Mouse (Mus musculus): ENCODE results near the gene Mrpl54. TPM values are rescaled to one million over a fixed set of nuclear protein-coding genes. Genes with fewer than 3 reads are reported as not detected.
"Not testable (repeated sequence)": the region's sequence is repeated elsewhere in the genome, so short reads cannot be mapped to it uniquely, and the experiment has no call there.

Gene Mrpl54
- polyA plus RNA-seq, 1 experiment from 2014 or later = 150 TPM

DNA sequence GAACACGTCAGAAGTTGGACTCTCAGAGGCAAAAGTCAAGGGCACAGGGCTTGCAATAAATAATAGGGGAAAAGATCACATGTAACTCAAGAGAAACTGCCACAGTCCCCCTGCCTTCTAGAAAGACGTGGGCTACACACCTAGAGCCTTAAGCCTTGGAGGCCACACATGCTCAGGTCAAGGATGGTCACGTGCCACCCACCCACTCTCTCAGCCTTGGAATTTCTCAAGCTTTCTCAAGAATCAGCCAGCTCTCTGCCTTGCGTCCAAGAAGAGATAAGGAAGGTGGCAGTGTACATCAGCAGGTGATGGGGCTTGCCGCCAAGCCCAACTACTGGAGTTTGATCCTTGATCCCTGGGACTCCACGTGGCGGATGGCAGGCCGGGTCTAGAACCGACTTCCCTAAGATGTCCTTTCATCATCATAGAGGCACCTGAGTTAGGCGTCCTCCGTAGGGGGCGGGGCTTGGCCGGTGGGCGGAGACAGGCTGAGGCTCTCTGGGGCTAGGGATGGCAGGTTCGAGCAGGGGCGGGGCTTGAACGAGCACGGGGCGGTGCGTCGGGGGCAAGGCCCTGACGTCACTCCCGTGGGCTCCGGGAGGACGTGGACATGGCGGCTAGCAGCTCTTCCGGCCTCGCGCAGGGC lies 34.0 kb downstream of the Mrpl54 start, which contains the start of gene Zfr2:
Zfr2 (plus strand) TSS at position 576 of the 646 bp plus-strand sequence.
- 0 out of 2 replicates have a peak within 1 kb of the TSS, but pooled peaks have one; percentile 50 for H3K27ac ChIP-seq (replicated peaks)

DNA sequence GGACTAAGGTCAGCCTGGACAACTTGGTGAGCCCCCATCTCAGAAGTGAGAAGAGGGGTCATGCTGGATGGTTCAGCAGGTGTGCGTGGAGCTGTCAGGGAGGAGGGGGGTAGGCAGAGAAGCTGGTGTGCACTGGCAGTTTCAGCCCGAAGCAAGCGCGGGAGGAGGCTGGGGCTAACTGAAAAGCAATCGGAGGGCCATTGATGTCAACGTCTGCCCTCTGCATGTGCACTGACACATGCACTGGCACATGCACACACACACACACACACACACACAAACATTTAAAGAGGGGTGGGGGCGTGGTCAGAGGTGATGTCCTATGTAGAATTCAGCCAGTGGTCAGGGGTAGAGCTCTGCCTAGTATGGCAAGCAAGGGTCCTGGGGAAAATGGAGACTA lies 35.3 kb downstream of the Mrpl54 start:
- H3K9ac ChIP-seq = no peak overlapping the region; the same call in 1 of the 2 replicates
- H3K4me1 ChIP-seq (replicated peaks) = peaks cover 54% of the 10 kb centered on the region
- H3K27ac ChIP-seq (replicated peaks) = peak overlapping the region; percentile 94
- peaks cover 4% of the 10 kb centered on the region; the same call in 1 of the 2 replicates for H3K27me3 ChIP-seq
- no peaks in the 10 kb centered on the region for H3K9me3 ChIP-seq
- H3K4me3 ChIP-seq = peak overlapping the region; percentile 80; the same call in 1 of the 2 replicates
- WGBS = 51% methylated on average over 7 of the region's 7 CpGs
- H3K36me3 ChIP-seq = no peaks in the 10 kb centered on the region
- H3K4me2 ChIP-seq = peak overlapping the region; percentile 85
- ATAC-seq (ENCODE audit: low read depth) = no peak

More for the DNA sequence above, 34.0 kb downstream of the Mrpl54 start, which contains the start of gene Zfr2:
- peak within 1 kb of the TSS; percentile 83 for H3K9ac ChIP-seq
- H3K4me3 ChIP-seq = peak within 1 kb of the TSS; percentile 69
- H3K9me3 ChIP-seq = no peaks in the 10 kb centered on the region
- H3K36me3 ChIP-seq = no peaks in the 10 kb centered on the region
- H3K4me2 ChIP-seq = peak within 1 kb of the TSS; percentile 66
- peaks cover 47% of the 10 kb centered on the region for H3K4me1 ChIP-seq (replicated peaks)
- H3K27me3 ChIP-seq = peaks cover 6% of the 10 kb centered on the region
- peak; percentile 64 for ATAC-seq (ENCODE audit: low read depth)
- 9% methylated on average over 29 of the region's 29 CpGs for WGBS

DNA sequence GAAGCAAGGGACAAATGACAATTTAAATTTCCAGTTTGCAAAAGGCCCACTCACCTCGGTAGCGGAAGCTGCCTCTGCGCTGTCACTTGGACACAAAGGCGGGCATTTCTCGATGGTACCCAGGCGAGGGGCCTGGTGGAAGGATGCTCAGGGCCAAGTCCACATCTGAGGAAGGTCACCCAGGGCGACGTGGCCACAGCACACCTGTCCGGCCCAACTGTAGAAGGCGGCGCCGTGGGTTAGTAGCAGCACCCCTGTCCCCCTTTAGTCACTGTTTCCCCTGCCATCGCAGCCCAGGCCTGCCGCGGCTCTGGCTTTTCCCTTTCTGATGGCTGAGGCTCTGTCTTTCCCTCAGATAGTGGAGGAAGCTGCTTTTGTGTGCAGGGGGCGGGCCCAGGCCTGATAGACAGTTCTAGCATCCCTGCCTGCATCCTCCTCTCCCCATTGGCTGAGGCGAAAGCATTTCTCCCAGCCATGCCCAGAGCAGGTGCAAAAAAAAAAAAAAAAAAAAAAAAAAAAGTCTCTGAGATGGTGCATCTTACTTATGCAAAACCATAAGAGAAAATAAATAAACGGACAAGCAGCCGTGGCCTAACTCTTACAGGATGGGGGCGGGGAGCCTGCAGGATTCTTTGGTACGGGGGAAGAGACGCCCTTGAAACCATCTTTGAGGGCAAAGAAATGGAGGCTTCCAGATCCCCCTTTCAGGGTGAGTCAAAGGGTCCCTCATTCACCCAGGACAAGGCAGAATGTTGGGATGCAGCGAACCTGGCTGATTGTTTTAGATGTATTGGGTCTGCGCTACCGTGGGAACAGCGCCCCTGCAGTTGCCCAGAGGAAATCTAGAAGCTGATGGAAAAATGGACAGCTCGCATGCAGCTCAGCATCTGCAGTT lies 36.0 kb downstream of the Mrpl54 start, which contains the start of gene Atcay:
Atcay (minus strand) TSS at position 396 of the 895 bp plus-strand sequence.
- no peaks in the 10 kb centered on the region for H3K9me3 ChIP-seq
- WGBS = 5% methylated on average over 27 of the region's 27 CpGs
- H3K36me3 ChIP-seq = peaks cover 4% of the 10 kb centered on the region; the same call in 1 of the 2 replicates
- peak; percentile 88 for ATAC-seq (ENCODE audit: low read depth)
- peak within 1 kb of the TSS; percentile 94 for H3K9ac ChIP-seq
- H3K4me1 ChIP-seq (replicated peaks) = peaks cover 54% of the 10 kb centered on the region
- H3K27me3 ChIP-seq = peaks cover 4% of the 10 kb centered on the region; the same call in 1 of the 2 replicates
- peak within 1 kb of the TSS; percentile 80 for H3K4me3 ChIP-seq
- peak within 1 kb of the TSS; percentile 85 for H3K4me2 ChIP-seq
- H3K27ac ChIP-seq (replicated peaks) = peak within 1 kb of the TSS; percentile 94

DNA sequence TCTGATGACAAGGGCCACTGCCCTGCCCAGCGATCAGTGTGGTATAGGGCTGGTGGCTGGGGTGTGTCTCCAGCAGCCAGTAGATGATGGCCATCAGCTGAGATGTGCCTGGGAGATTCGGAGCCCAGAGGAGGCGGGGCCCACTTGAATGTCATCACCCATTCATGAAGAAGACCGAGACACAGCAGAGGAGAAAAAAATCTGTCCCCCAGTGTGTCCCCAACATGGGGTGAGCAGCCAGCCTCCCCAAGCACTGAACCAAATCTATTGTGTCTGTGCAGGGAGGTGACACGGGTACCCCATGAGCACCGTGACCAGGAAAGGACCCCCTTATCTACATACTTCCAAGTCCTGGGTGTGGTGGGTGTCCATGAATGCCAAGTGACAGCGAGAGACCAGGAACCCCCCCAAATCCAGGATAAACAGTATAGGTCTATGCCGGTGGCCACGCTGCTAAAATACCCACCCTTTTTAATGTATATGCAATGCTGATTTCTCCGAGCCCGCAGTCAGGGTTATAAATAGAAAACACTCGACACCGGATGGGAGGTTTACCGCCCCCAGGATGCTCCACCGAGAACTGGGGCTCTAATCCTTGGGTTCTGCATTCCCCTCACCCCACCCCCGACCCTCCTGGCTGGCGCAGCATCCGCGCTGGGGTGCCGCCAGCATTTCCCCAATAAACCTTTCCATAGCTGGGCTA lies 36.8 kb downstream of the Mrpl54 start:
- H3K9ac ChIP-seq = peak overlapping the region; percentile 94
- peaks cover 4% of the 10 kb centered on the region; the same call in 1 of the 2 replicates for H3K36me3 ChIP-seq
- 7% methylated on average over 20 of the region's 20 CpGs for WGBS
- peaks cover 4% of the 10 kb centered on the region; the same call in 1 of the 2 replicates for H3K27me3 ChIP-seq
- H3K9me3 ChIP-seq = no peaks in the 10 kb centered on the region
- peaks cover 54% of the 10 kb centered on the region for H3K4me1 ChIP-seq (replicated peaks)
- H3K27ac ChIP-seq (replicated peaks) = peak overlapping the region; percentile 94
- peak; percentile 36 for ATAC-seq (ENCODE audit: low read depth)
- peak overlapping the region; percentile 85 for H3K4me2 ChIP-seq
- peak overlapping the region; percentile 80 for H3K4me3 ChIP-seq

DNA sequence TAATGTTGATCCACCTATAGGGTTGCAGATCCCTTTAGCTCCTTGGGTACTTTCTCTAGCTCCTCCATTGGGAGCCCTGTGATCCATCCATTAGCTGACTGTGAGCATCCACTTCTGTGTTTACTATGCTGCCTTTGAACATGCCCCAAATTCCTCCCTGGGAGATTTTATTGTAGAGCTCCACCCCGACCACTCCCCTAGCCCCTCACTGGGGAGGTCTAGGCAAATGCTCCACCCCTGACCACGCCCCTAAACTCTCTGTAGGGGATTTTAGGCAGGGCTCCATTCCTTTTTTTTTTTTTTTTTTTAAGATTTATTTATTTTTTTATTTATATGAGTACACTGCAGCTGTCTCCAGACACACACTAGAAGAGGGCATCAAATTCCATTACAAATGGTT lies 43.0 kb downstream of the Mrpl54 start:
- Histone ChIP-seq H3K36me3 (peaks cover 58% of the 10 kb centered on the region), H3K4me1 (replicated peaks) (peaks cover 18% of the 10 kb centered on the region)
- not testable (repeated sequence) for H3K9me3 ChIP-seq; H3K27ac ChIP-seq (replicated peaks); H3K4me2 ChIP-seq; H3K27me3 ChIP-seq; ATAC-seq (ENCODE audit: low read depth); H3K9ac ChIP-seq; H3K4me3 ChIP-seq
- WGBS = 46% methylated on average over 2 of the region's 2 CpGs

DNA sequence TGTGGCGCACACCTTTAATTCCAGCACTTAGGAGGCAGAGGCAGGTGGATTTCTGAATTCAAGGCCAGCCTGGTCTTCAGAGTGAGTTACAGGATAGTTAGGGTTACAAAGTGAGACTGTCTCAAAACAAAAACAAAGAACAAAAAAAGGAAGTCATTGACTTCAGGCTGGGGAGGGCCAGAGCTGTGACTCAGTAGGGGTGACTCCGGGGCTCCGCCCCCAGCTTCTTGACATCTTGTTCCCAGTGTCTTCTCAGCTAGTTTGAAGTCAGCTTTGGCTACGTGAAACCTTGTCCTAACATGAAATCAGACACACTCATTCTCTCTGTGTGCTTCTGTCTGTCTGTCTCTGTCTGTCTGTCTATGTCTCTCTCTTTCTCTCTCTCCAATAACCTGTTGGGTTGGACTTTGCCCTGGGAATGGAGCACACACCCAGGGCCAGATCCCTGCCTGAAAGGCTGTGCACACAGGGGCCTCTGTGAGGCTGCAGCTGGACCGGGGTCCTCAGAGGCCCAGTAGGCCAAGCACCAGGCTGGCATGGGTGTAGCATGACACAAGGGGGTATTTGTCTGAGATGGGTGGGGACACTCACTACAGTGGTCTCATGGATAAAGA lies 45.2 kb downstream of the Mrpl54 start:
- Histone ChIP-seq H3K4me2 (no peak overlapping the region), H3K9ac (no peak overlapping the region), H3K27ac (replicated peaks) (no peak overlapping the region), H3K4me1 (replicated peaks) (peaks cover 1% of the 10 kb centered on the region; the same call in 1 of the 2 replicates), H3K27me3 (no peaks in the 10 kb centered on the region), H3K9me3 (no peaks in the 10 kb centered on the region), H3K4me3 (no peak overlapping the region), H3K36me3 (peaks cover 77% of the 10 kb centered on the region)
- WGBS = 89% methylated on average over 5 of the region's 5 CpGs
- no peak for ATAC-seq (ENCODE audit: low read depth)

DNA sequence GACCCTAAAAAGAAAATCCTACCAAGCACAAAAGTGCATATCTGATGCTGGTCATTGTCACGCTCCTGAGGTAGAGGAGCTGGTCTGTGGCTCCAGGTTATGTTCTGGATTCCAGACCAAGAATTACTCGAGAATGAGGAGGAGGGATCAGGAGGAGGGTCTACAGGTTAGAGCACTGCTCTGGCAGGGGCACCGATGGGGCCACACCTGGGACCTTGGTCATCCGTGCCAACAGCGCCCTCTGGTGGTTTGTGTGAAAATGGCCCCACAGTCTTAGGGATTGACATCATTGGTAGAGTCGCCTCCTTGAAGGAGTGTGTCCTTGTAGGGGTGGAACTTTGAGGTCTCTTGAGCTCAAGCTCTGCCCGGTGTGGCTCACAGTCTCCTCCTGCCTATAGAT lies 48.8 kb downstream of the Mrpl54 start:
- H3K4me2 ChIP-seq = no peak overlapping the region
- 0 out of 2 replicates have a peak, but pooled peaks have one; percentile 13 for ATAC-seq (ENCODE audit: low read depth)
- no peak overlapping the region for H3K9ac ChIP-seq
- no peak overlapping the region for H3K4me3 ChIP-seq
- peaks cover 94% of the 10 kb centered on the region for H3K36me3 ChIP-seq
- no peaks in the 10 kb centered on the region for H3K4me1 ChIP-seq (replicated peaks)
- H3K27me3 ChIP-seq = no peaks in the 10 kb centered on the region
- WGBS = 35% methylated on average over 7 of the region's 7 CpGs
- no peak overlapping the region for H3K27ac ChIP-seq (replicated peaks)
- no peaks in the 10 kb centered on the region for H3K9me3 ChIP-seq

DNA sequence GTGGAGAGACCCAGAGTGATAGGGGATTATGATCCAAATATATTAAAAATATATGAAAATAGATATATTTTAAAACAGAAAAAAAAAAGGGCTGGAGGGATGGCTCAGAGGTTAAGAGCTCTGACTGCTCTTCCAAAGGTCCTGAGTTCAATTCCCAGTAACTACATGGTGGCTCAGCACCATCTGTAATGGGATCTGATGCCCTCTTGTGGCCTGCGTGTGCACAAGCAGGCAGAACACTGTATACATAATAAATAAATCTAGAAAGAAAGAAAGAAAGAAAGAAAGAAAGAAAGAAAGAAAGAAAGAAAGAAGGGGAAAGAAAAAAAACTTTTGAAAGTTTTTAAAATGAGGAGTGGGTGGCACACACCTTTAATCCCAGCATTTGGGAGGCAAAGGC lies 49.5 kb downstream of the Mrpl54 start:
- H3K4me3 ChIP-seq; H3K27ac ChIP-seq (replicated peaks); ATAC-seq (ENCODE audit: low read depth); H3K4me2 ChIP-seq; H3K9ac ChIP-seq; H3K27me3 ChIP-seq; H3K4me1 ChIP-seq (replicated peaks); H3K9me3 ChIP-seq: not testable (repeated sequence)
- peaks cover 94% of the 10 kb centered on the region for H3K36me3 ChIP-seq
- WGBS = 12% methylated on average over 1 of the region's 1 CpGs

DNA sequence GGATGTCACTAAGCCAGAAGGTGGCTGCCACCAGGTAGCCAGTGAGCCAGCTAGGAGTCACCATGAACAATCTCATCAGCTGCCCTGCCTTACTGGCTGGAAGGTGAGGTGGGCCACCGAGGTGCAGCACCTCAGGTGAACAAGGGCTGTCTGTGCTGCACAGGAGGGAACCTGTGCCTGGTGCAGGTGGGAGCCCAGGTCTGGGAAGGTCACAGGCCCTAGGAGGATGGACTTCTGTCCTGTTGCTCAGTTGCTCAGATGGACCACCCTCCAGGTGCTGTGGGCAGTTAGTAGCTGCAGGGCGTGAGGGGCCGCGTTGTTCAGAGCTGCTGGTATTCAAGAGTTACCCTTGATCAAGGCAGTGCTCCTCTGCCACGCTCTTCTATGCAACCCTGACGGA lies 49.9 kb downstream of the Mrpl54 start:
- Histone ChIP-seq H3K36me3 (peaks cover 94% of the 10 kb centered on the region), H3K27ac (replicated peaks) (no peak overlapping the region), H3K9me3 (peaks cover 8% of the 10 kb centered on the region; the same call in 1 of the 2 replicates), H3K4me1 (replicated peaks) (no peaks in the 10 kb centered on the region), H3K27me3 (no peaks in the 10 kb centered on the region), H3K9ac (no peak overlapping the region), H3K4me2 (no peak overlapping the region), H3K4me3 (no peak overlapping the region)
- 90% methylated on average over 6 of the region's 6 CpGs for WGBS
- no peak for ATAC-seq (ENCODE audit: low read depth)

DNA sequence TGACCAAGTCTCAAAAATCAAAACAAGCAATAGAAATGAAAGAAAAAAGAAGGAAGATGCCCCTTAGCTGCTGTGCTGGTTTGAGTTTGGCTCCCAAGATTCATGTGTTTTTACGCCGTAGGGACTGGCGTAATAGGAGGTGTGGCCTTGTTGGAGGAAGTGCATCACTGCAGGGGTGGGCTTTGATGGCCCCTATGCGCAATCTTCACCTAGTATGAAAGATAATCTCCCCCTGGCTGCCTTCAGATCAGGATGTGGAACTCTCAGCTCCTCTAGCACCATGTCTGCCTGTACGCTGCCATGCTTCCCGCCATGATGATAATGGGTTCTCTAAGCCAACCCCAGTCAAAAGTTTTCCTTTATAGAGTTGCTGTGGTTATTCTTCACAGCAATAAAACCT lies 50.5 kb downstream of the Mrpl54 start:
- 91% methylated on average over 6 of the region's 6 CpGs for WGBS
- Histone ChIP-seq H3K4me3 (no peak overlapping the region), H3K9ac (no peak overlapping the region), H3K36me3 (peaks cover 94% of the 10 kb centered on the region), H3K4me1 (replicated peaks) (no peaks in the 10 kb centered on the region), H3K27me3 (no peaks in the 10 kb centered on the region), H3K4me2 (no peak overlapping the region), H3K27ac (replicated peaks) (no peak overlapping the region), H3K9me3 (peaks cover 8% of the 10 kb centered on the region; the same call in 1 of the 2 replicates)
- no peak for ATAC-seq (ENCODE audit: low read depth)
